Mouse (Mus musculus) brain, embryonic 14.5 days (tissue): ENCODE measurements at regions not wholly inside any gene's neighbourhood (a gene's known extent, or its start where the extent isn't known, plus 50 kb on each side); places are given as distances from the start of the nearest gene placed in this dataset.

Experiments used
- CTCF ChIP-seq: fragments of 200-500 bp; IDR thresholded peaks from 2 replicates; pipeline ENCODE4 v1.5.1; 2012; ENCODE audit warnings: inconsistent platforms, mild to moderate bottlenecking, moderate library complexity, borderline replicate concordance; ENCODE audit not compliant: insufficient read depth, insufficient read length; ENCODE audit errors: extremely low read depth
- POLR2A ChIP-seq: fragments of 200-500 bp; IDR thresholded peaks from 2 replicates; pipeline ENCODE4 v1.6.1; 2012; ENCODE audit warnings: mild to moderate bottlenecking, inconsistent platforms, borderline replicate concordance; ENCODE audit not compliant: poor library complexity, insufficient read depth, insufficient read length, severe bottlenecking; ENCODE audit errors: extremely low read depth

- TF ChIP-seq POLR2A (no peak), CTCF (no peak)
Observed at GRCm38 (mm10) chr10:48211504-48211903, 1577.1 kb downstream of the Grik2 start.
